Mouse (Mus musculus) heart, embryonic 14.5 days (tissue): Measurements from ENCODE around the gene Dclre1a. TPM values are rescaled to one million over a fixed set of nuclear protein-coding genes. Genes with fewer than 3 reads are reported as not detected.
"Not testable (repeated sequence)": the region's sequence is repeated elsewhere in the genome, so short reads cannot be mapped to it uniquely, and the experiment has no call there.

Source experiments
- ATAC-seq: fragments of 200-750 bp; cut with Nextera tagmentation; 2 replicates; pipeline ENCODE4 v1.8.0; 2017; ENCODE audit warnings: low read depth, moderate TSS enrichment; ENCODE audit not compliant: insufficient number of reproducible peaks, insufficient read depth, low FRiP score
- H3K27ac ChIP-seq, 2 experiments: fragments of 200-500 bp in 1 of 2; fragments of 300-500 bp in 1 of 2; sonication (generic) in 1 of 2; replicated peaks in 1 of 2; 2 replicates each; pipeline ENCODE4 v1.5.1; 2012 to 2014; ENCODE audit warnings: low read depth in 2 of 2, low read length in 2 of 2, control low read depth in 1 of 2, mild to moderate bottlenecking in 1 of 2, mixed read lengths in 1 of 2; ENCODE audit not compliant: control insufficient read depth in 1 of 2, insufficient read depth in 1 of 2
- H3K27me3 ChIP-seq: fragments of 300-500 bp; sonication (generic); 2 replicates; pipeline ENCODE4 v1.6.1; 2014; ENCODE audit warnings: mild to moderate bottlenecking, low read length, control low read depth; ENCODE audit not compliant: control insufficient read depth, insufficient read depth
- H3K36me3 ChIP-seq: fragments of 300-500 bp; sonication (generic); 2 replicates; pipeline ENCODE4 v1.6.1; 2014; ENCODE audit warnings: mild to moderate bottlenecking, control low read depth, low read length, mixed read lengths; ENCODE audit not compliant: control insufficient read depth, insufficient read depth
- H3K4me1 ChIP-seq, 2 experiments: fragments of 200-500 bp in 1 of 2; fragments of 300-500 bp in 1 of 2; sonication (generic) in 1 of 2; 2 replicates each; pipeline ENCODE4 v1.6.1; 2012 to 2014; ENCODE audit warnings: low read length in 2 of 2, control low read depth in 1 of 2, mixed read lengths in 1 of 2; ENCODE audit not compliant: control insufficient read depth in 2 of 2, insufficient read depth in 2 of 2
- H3K4me2 ChIP-seq: fragments of 300-500 bp; sonication (generic); 2 replicates; pipeline ENCODE4 v1.6.1; 2014; ENCODE audit warnings: mild to moderate bottlenecking, low read length
- H3K4me3 ChIP-seq, 2 experiments: fragments of 200-500 bp in 1 of 2; fragments of 300-500 bp in 1 of 2; sonication (generic) in 1 of 2; 2 replicates each; pipeline ENCODE4 v1.5.1; 2012 to 2014; ENCODE audit warnings: low read length in 2 of 2, mild to moderate bottlenecking in 2 of 2, control low read depth in 1 of 2, low read depth in 1 of 2, moderate library complexity in 1 of 2; ENCODE audit not compliant: control insufficient read depth in 1 of 2, insufficient read depth in 1 of 2
- H3K9ac ChIP-seq: fragments of 300-500 bp; sonication (generic); 2 replicates; pipeline ENCODE4 v1.6.1; 2014; ENCODE audit warnings: mild to moderate bottlenecking, low read length
- H3K9me3 ChIP-seq: fragments of 300-500 bp; sonication (generic); 2 replicates; pipeline ENCODE4 v1.6.1; 2016; ENCODE audit warnings: low read length, control low read depth; ENCODE audit not compliant: control insufficient read depth
- WGBS: fragments of 180-500 bp; shearing (Covaris S2); extraction: QIAGEN DNeasy Blood & Tissue Kit; methylation state at CpG from one replicate; pipeline ENCODE4 v1.1.7; 2014; 5-methylcytosine and 5-hydroxymethylcytosine counted together
- polyA plus RNA-seq: library from polyadenylated mRNA; unstranded; fragments of >200 nt; fragmentation: Nextera tagmentation; extraction: Ambion mirVana; gene quantifications from 2 replicates; pipeline ENCODE4 v1.2.1, GENCODE M21; 2014

Dclre1a gene
- polyA plus RNA-seq, 1 experiment from 2014 or later, result 12.4 TPM

- not testable (repeated sequence) for H3K4me2 ChIP-seq
Observed at GRCm38 (mm10) chr19:56503069-56503468, 45.0 kb downstream of the Dclre1a start.

GRCm38 (mm10) chr19:56494157-56494556, 53.9 kb downstream of the Dclre1a start:
- not testable (repeated sequence) for H3K4me3 ChIP-seq, ATAC-seq, H3K4me2 ChIP-seq, H3K9ac ChIP-seq, H3K9me3 ChIP-seq, H3K36me3 ChIP-seq, H3K27me3 ChIP-seq, H3K27ac ChIP-seq, H3K4me1 ChIP-seq
- WGBS, result no CpG with 5 or more reads among the region's 2 CpGs

More at GRCm38 (mm10) chr19:56503069-56503468, 45.0 kb downstream of the Dclre1a start:
- WGBS, result no CpG with 5 or more reads among the region's 5 CpGs
- H3K9ac ChIP-seq, H3K36me3 ChIP-seq, H3K4me1 ChIP-seq, H3K9me3 ChIP-seq, H3K27ac ChIP-seq, H3K27me3 ChIP-seq, H3K4me3 ChIP-seq, ATAC-seq: not testable (repeated sequence)

- Histone ChIP-seq H3K9me3 (no peaks in the 10 kb centered on the region), H3K4me1 (peaks cover 10 to 11% of the 10 kb centered on the region in 2 experiments), H3K9ac (no peak overlapping the region), H3K4me3 (no peak overlapping the region), H3K27ac (no peak overlapping the region), H3K4me2 (no peak overlapping the region), H3K27me3 (no peaks in the 10 kb centered on the region), H3K36me3 (no peaks in the 10 kb centered on the region)
- WGBS, result 80% methylated on average over 6 of the region's 6 CpGs
- ATAC-seq, result no peak
Observed at GRCm38 (mm10) chr19:56489601-56490000, 58.4 kb downstream of the Dclre1a start.

GRCm38 (mm10) chr19:56487339-56487738, 60.7 kb downstream of the Dclre1a start:
- H3K9me3 ChIP-seq, result no peaks in the 10 kb centered on the region
- no peak for ATAC-seq
- H3K27me3 ChIP-seq, result no peaks in the 10 kb centered on the region
- 84% methylated on average over 2 of the region's 2 CpGs for WGBS
- H3K27ac ChIP-seq, result no peak overlapping the region
- no peak overlapping the region for H3K9ac ChIP-seq
- H3K4me3 ChIP-seq, result no peak overlapping the region
- peaks cover 11 to 12% of the 10 kb centered on the region in 2 experiments for H3K4me1 ChIP-seq
- H3K4me2 ChIP-seq, result no peak overlapping the region
- H3K36me3 ChIP-seq, result no peaks in the 10 kb centered on the region

- Histone ChIP-seq H3K4me3 (no peak overlapping the region), H3K36me3 (no peaks in the 10 kb centered on the region), H3K27me3 (no peaks in the 10 kb centered on the region), H3K9ac (no peak overlapping the region), H3K9me3 (no peaks in the 10 kb centered on the region), H3K4me1 (peaks cover 11 to 12% of the 10 kb centered on the region in 2 experiments), H3K4me2 (no peak overlapping the region), H3K27ac (no peak overlapping the region)
- WGBS, result 61% methylated on average over 7 of the region's 7 CpGs
- ATAC-seq, result no peak
Observed at GRCm38 (mm10) chr19:56486926-56487325, 61.1 kb downstream of the Dclre1a start.

- no peak overlapping the region; a peak in 1 of 4 replicates for H3K27ac ChIP-seq
- 69% methylated on average over 13 of the region's 13 CpGs for WGBS
- H3K4me3 ChIP-seq, result no peak overlapping the region
- no peak for ATAC-seq
- H3K9me3 ChIP-seq, result no peaks in the 10 kb centered on the region
- no peak overlapping the region for H3K9ac ChIP-seq
- no peak overlapping the region for H3K4me2 ChIP-seq
- no peaks in the 10 kb centered on the region for H3K36me3 ChIP-seq
- no peaks in the 10 kb centered on the region for H3K27me3 ChIP-seq
- H3K4me1 ChIP-seq, result peaks cover 11 to 12% of the 10 kb centered on the region in 2 experiments
Observed at GRCm38 (mm10) chr19:56485376-56486271, 62.4 kb downstream of the Dclre1a start.

GRCm38 (mm10) chr19:56484630-56485375, 63.2 kb downstream of the Dclre1a start:
- Histone ChIP-seq H3K36me3 (no peaks in the 10 kb centered on the region), H3K27me3 (no peaks in the 10 kb centered on the region), H3K4me1 (peaks cover 11 to 12% of the 10 kb centered on the region in 2 experiments), H3K4me2 (no peak overlapping the region), H3K9ac (no peak overlapping the region), H3K9me3 (no peaks in the 10 kb centered on the region), H3K27ac (no peak overlapping the region), H3K4me3 (no peak overlapping the region)
- ATAC-seq, result no peak
- WGBS, result 55% methylated on average over 13 of the region's 13 CpGs
